8 mouse cellular contexts compared by ENCODE assay signal in genomic region chr11:3931511-3932211, GRCm38 (mm10). TPM values are rescaled to one million over a fixed set of nuclear protein-coding genes. Genes with fewer than 3 reads are reported as not detected.
DNase-seq lines count a peak whose midpoint lies in the region; ATAC-seq and TF ChIP-seq lines count a peak whose summit lies in the region.

Gene Tcn2 (minus strand): TSS chr11:3932159.

- H3K27ac ChIP-seq in heart, embryonic 16.5 days (ENCODE audit: low read length): peak within 1 kb of the TSS; percentile 69
- H3K27ac ChIP-seq in liver, embryonic 15.5 days (replicated peaks): no peak within 1 kb of the TSS; the same call in 1 of the 2 replicates
- H3K27ac ChIP-seq in neural tube, embryonic 11.5 days (ENCODE audit: low read depth, low read length): no peak within 1 kb of the TSS
- H3K27ac ChIP-seq in testis, adult 2 months (ENCODE audit: control insufficient read depth, insufficient read depth, low read depth, low read length): no peak within 1 kb of the TSS

- H3K4me3 ChIP-seq in heart, embryonic 16.5 days (ENCODE audit: low read length): peak within 1 kb of the TSS; percentile 66
- H3K4me3 ChIP-seq in liver, embryonic 15.5 days (replicated peaks): peak within 1 kb of the TSS; percentile 57
- peak within 1 kb of the TSS; percentile 53 for H3K4me3 ChIP-seq in neural tube, embryonic 11.5 days (ENCODE audit: low read depth, low read length)
- H3K4me3 ChIP-seq in testis, adult 2 months (ENCODE audit: control insufficient read depth, low read depth, low read length): peak within 1 kb of the TSS; percentile 51

- no peak for TF ChIP-seq CTCF in testis, adult 2 months (IDR thresholded peaks at IDR 0.05; ENCODE audit: control insufficient read depth, insufficient read depth, insufficient replicate concordance, low read depth, low read length)

- peak within 1 kb of the TSS; percentile 81 for H3K4me2 ChIP-seq in heart, embryonic 16.5 days (ENCODE audit: low read depth, low read length)
- peak within 1 kb of the TSS; percentile 69 for H3K4me2 ChIP-seq in liver, embryonic 15.5 days
- H3K4me2 ChIP-seq in neural tube, embryonic 11.5 days (ENCODE audit: low read depth): peak within 1 kb of the TSS; percentile 63

- DNase-seq in CD4-positive helper T cell, adult 2 months (ENCODE audit: low read depth, low spot score): peak; percentile 79
- peak; percentile 92 to 95 for DNase-seq in adrenal gland, postnatal 36 days
- peak; percentile 79 for DNase-seq in fat pad, adult 2 months (ENCODE audit: extremely low read depth, low read depth, low spot score)
- DNase-seq in kidney, postnatal 36 days: peak; percentile 96 to 98
- peak; percentile 81 for DNase-seq in neural tube, embryonic 11.5 days (ENCODE audit: low spot score)

- TF ChIP-seq POLR2A in testis, adult 2 months (IDR thresholded peaks at IDR 0.05; ENCODE audit: control insufficient read depth, low read depth, low read length): no peak

- peak; percentile 89 for ATAC-seq in heart, embryonic 16.5 days (replicated peaks; ENCODE audit: extremely low read depth, insufficient read depth, low FRiP score)
- ATAC-seq in liver, embryonic 15.5 days (ENCODE audit: insufficient read depth): peak; percentile 68
- ATAC-seq in neural tube, embryonic 11.5 days (ENCODE audit: insufficient read depth, low FRiP score, low TSS enrichment): peak; percentile 85

- under 1% methylated on average over 22 of the region's 26 CpGs for WGBS in heart, embryonic 16.5 days
- under 1% methylated on average over 17 of the region's 26 CpGs for WGBS in liver, embryonic 15.5 days (ENCODE audit: insufficient replicate concordance)
- WGBS in neural tube, embryonic 11.5 days: under 1% methylated on average over 19 of the region's 26 CpGs

- H3K36me3 ChIP-seq in heart, embryonic 16.5 days (ENCODE audit: control insufficient read depth, insufficient read depth): peaks cover 3% of the 10 kb centered on the region; the same call in 1 of the 2 replicates
- H3K36me3 ChIP-seq in liver, embryonic 15.5 days (replicated peaks): no peaks in the 10 kb centered on the region
- no peaks in the 10 kb centered on the region for H3K36me3 ChIP-seq in neural tube, embryonic 11.5 days (ENCODE audit: control insufficient read depth, insufficient read depth, low read length)
- no peaks in the 10 kb centered on the region for H3K36me3 ChIP-seq in testis, adult 2 months (ENCODE audit: control insufficient read depth, insufficient read depth, low read length)

- H3K27me3 ChIP-seq in heart, embryonic 16.5 days (ENCODE audit: control insufficient read depth, insufficient read depth, low read length): no peaks in the 10 kb centered on the region
- H3K27me3 ChIP-seq in liver, embryonic 15.5 days: no peaks in the 10 kb centered on the region
- no peaks in the 10 kb centered on the region for H3K27me3 ChIP-seq in neural tube, embryonic 11.5 days (ENCODE audit: control insufficient read depth, insufficient read depth, low read length)
- no peaks in the 10 kb centered on the region for H3K27me3 ChIP-seq in testis, adult 2 months (ENCODE audit: control insufficient read depth, insufficient read depth, low read length)

- no peaks in the 10 kb centered on the region for H3K9me3 ChIP-seq in heart, embryonic 16.5 days (replicated peaks; ENCODE audit: control insufficient read depth, low read length)
- H3K9me3 ChIP-seq in liver, embryonic 15.5 days (replicated peaks): no peaks in the 10 kb centered on the region
- H3K9me3 ChIP-seq in neural tube, embryonic 11.5 days (ENCODE audit: control insufficient read depth, low read length): no peaks in the 10 kb centered on the region

- H3K9ac ChIP-seq in heart, embryonic 16.5 days (ENCODE audit: low read length): peak within 1 kb of the TSS; percentile 74
- H3K9ac ChIP-seq in liver, embryonic 15.5 days: peak within 1 kb of the TSS; percentile 19; the same call in 1 of the 2 replicates
- peak within 1 kb of the TSS; percentile 47 for H3K9ac ChIP-seq in neural tube, embryonic 11.5 days (ENCODE audit: low read length)

- H3K4me1 ChIP-seq in heart, embryonic 16.5 days (ENCODE audit: control insufficient read depth, insufficient read depth, low read length): peaks cover 9% of the 10 kb centered on the region
- H3K4me1 ChIP-seq in liver, embryonic 15.5 days (replicated peaks): peaks cover 21% of the 10 kb centered on the region; the same call in 1 of the 2 replicates
- H3K4me1 ChIP-seq in neural tube, embryonic 11.5 days (ENCODE audit: control insufficient read depth, insufficient read depth, low read length): no peaks in the 10 kb centered on the region; the same call in 1 of the 2 replicates
- peaks cover 3% of the 10 kb centered on the region for H3K4me1 ChIP-seq in testis, adult 2 months (ENCODE audit: control insufficient read depth, insufficient read depth, low read length)

RNA-seq across cellular contexts. Expression of gene Tcn2, which starts in this region (rescaled TPM):
- total RNA-seq in adrenal gland, postnatal 36 days (2021): 100 to 1,000 TPM; 131 to 132 TPM
- 70.5 and 70.6 TPM in 2 replicates for polyA plus RNA-seq in heart, embryonic 16.5 days (2015; fragmentation: Nextera tagmentation; extraction: Ambion mirVana)
- 28.6 and 32.0 TPM in 2 replicates for polyA plus RNA-seq in liver, embryonic 15.5 days (2015; fragmentation: Nextera tagmentation; extraction: Ambion mirVana)
- 31.4 and 31.7 TPM in 2 replicates for polyA plus RNA-seq in neural tube, embryonic 11.5 days (2014; fragmentation: Nextera tagmentation; extraction: Ambion mirVana)
- polyA plus RNA-seq in testis, adult 2 months (2012; rRNA removed): 16.2 and 18.5 TPM in 2 replicates

Comparison
In these comparisons a context has a peak if more than half of its experiments do, and no peak if none do; other contexts are left out.
1. H3K9ac ChIP-seq: peak in every context shown above with its lines; median percentile 74 in heart, embryonic 16.5 days; 47 in neural tube, embryonic 11.5 days; 19 in liver, embryonic 15.5 days.